Comparison of ENCODE assay signal across 23 mouse cellular contexts in the genomic region with DNA sequence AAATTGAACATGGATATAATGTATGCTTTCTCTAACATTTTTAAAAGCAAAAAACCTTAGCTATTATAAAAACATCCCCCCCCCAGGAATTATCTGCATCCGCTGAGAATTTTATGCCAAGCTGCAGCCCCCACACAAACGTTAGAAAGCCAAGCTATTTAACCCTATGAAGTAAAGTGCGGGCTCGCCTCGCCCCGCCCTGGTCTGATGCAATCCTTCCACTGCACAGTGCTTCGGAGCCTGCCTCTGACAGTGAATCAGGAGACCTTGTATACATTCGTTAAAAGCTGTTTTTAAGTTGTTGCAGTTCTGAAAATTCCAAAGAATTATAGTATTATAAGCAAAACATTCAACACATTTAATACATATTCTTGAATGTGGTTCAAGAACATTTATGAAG.
DNase-seq lines count a peak whose midpoint lies in the region; ATAC-seq and TF ChIP-seq lines count a peak whose summit lies in the region.
"Had no signal": no experiment of that assay in that cellular context is flagged by ENCODE, and none has a peak within 500 bp of the region (broad histone marks: within the 10 kb centered on the region; RNA-seq: fewer than 3 reads in every experiment).

No protein-coding gene starts in this region.

- no peak for TF ChIP-seq CTCF in E14TG2a.4 (conservative IDR thresholded peaks at IDR 0.05; ENCODE audit: low read length)

- peaks cover 20% of the 10 kb centered on the region for H3K4me1 ChIP-seq in E14TG2a.4 (replicated peaks; ENCODE audit: low read depth, low read length)
- H3K4me1 ChIP-seq in liver, embryonic 13.5 days (replicated peaks): peaks cover 9% of the 10 kb centered on the region
- H3K4me1 ChIP-seq: heart, embryonic 13.5 days; limb, embryonic 13.5 days; midbrain, embryonic 12.5 days had no signal

- no peaks in the 10 kb centered on the region for H3K27me3 ChIP-seq in E14TG2a.4 (ENCODE audit: insufficient read depth, low read length)
- H3K27me3 ChIP-seq in liver, embryonic 13.5 days: no peaks in the 10 kb centered on the region
- H3K27me3 ChIP-seq: heart, embryonic 13.5 days; limb, embryonic 13.5 days; midbrain, embryonic 12.5 days had no signal

- H3K4me3 ChIP-seq in E14TG2a.4 (replicated peaks; ENCODE audit: low read length): 0 out of 2 replicates have a peak overlapping the region, but pooled peaks have one; percentile 1
- no peak overlapping the region for H3K4me3 ChIP-seq in liver, embryonic 13.5 days (replicated peaks)
- H3K4me3 ChIP-seq: embryonic facial prominence, embryonic 10.5 days; heart, adult 2 months; heart, embryonic 13.5 days; limb, embryonic 13.5 days; midbrain, embryonic 12.5 days had no signal

- 46% methylated on average over 8 of the region's 8 CpGs for WGBS in liver, embryonic 13.5 days (ENCODE audit: insufficient replicate concordance)

- peak; percentile 61; the same call in 1 of the 2 replicates for ATAC-seq in liver, embryonic 13.5 days (ENCODE audit: low read depth)
- ATAC-seq: forebrain, embryonic 16.5 days had no signal

- H3K27ac ChIP-seq in liver, embryonic 13.5 days: no peak overlapping the region
- H3K27ac ChIP-seq: embryonic facial prominence, embryonic 10.5 days; heart, adult 2 months; heart, embryonic 13.5 days; limb, embryonic 13.5 days; midbrain, embryonic 12.5 days had no signal

- peak; percentile 55 for DNase-seq in 3T3-L1 (ENCODE audit: low read depth, low spot score)
- DNase-seq in ZHBTc4 (ENCODE audit: low read depth, low spot score): peak; percentile 13
- no peak for DNase-seq in liver, embryonic 13.5 days
- DNase-seq in left cerebral cortex, postnatal 25 days (ENCODE audit: low spot score in 2 of 2): no peak
- no peak for DNase-seq in right cerebral cortex, adult 2 months (ENCODE audit: low spot score in 2 of 2)
- DNase-seq in cerebellum, postnatal 36 days: no peak
- no peak for DNase-seq in lung, postnatal 4 days
- DNase-seq: adrenal gland, adult 2 months; cerebellum, adult 18-20 months; cerebellum, postnatal 25 days; gastrocnemius, postnatal 10 days; heart, adult 2 months; heart, postnatal 14 days; kidney, adult 2 months; kidney, postnatal 14 days; lung, adult 18-20 months; lung, postnatal 10 days had no signal

- no peak overlapping the region for H3K4me2 ChIP-seq in liver, embryonic 13.5 days
- H3K4me2 ChIP-seq: heart, embryonic 13.5 days; limb, embryonic 13.5 days; midbrain, embryonic 12.5 days had no signal

- no peak overlapping the region for H3K9ac ChIP-seq in liver, embryonic 13.5 days
- H3K9ac ChIP-seq: heart, embryonic 13.5 days; limb, embryonic 13.5 days; midbrain, embryonic 12.5 days had no signal

- H3K9me3 ChIP-seq in E14TG2a.4 (ENCODE audit: low read length): no peaks in the 10 kb centered on the region
- no peaks in the 10 kb centered on the region for H3K9me3 ChIP-seq in liver, embryonic 13.5 days (replicated peaks)
- H3K9me3 ChIP-seq: embryonic facial prominence, embryonic 10.5 days; heart, embryonic 13.5 days; limb, embryonic 13.5 days; midbrain, embryonic 12.5 days had no signal

- intact Hi-C loops in left cerebral cortex, postnatal 25 days (cut with DNase I): no loop called here

- H3K36me3 ChIP-seq in E14TG2a.4 (ENCODE audit: insufficient read depth, low read length): no peaks in the 10 kb centered on the region
- no peaks in the 10 kb centered on the region for H3K36me3 ChIP-seq in liver, embryonic 13.5 days
- H3K36me3 ChIP-seq: embryonic facial prominence, embryonic 10.5 days; heart, embryonic 13.5 days; limb, embryonic 13.5 days; midbrain, embryonic 12.5 days had no signal

Comparison
In these comparisons a context has a peak if more than half of its experiments do, and no peak if none do; other contexts are left out.
1. DNase-seq: peak in 3T3-L1 (single experiment) and ZHBTc4 (single experiment); none in liver, embryonic 13.5 days (single experiment), left cerebral cortex, postnatal 25 days (0 of 2), right cerebral cortex, adult 2 months (0 of 2), cerebellum, postnatal 36 days (0 of 2) and lung, postnatal 4 days (0 of 2).